ENCODE assay signal across 14 mouse cellular contexts in genomic region chr2:31473941-31474340, GRCm38 (mm10). TPM values are rescaled to one million over a fixed set of nuclear protein-coding genes. Genes with fewer than 3 reads are reported as not detected.
DNase-seq lines count a peak whose midpoint lies in the region; TF ChIP-seq lines count a peak whose summit lies in the region.
"Had no signal": no experiment of that assay in that cellular context is flagged by ENCODE, and none has a peak within 500 bp of the region (broad histone marks: within the 10 kb centered on the region; RNA-seq: fewer than 3 reads in every experiment).

No protein-coding gene starts in this region.

- intact Hi-C loops in left cerebral cortex, adult 2 months (cut with DNase I): no loop called here
- intact Hi-C loops in left cerebral cortex, postnatal 10 days (cut with DNase I): no loop called here

- no peak for DNase-seq in left cerebral cortex, adult 2 months (ENCODE audit: extremely low spot score in 1 of 2, low spot score in 2 of 2)
- DNase-seq in left cerebral cortex, postnatal 10 days (ENCODE audit: extremely low spot score in 1 of 2, low spot score in 2 of 2): no peak
- DNase-seq in 416B (ENCODE audit: low read depth): peak; percentile 16
- peak; percentile 47 for DNase-seq in CD4-positive helper T cell, adult 2 months (ENCODE audit: low read depth, low spot score)
- no peak for DNase-seq in forebrain, embryonic 10.5 days (ENCODE audit: extremely low spot score, low spot score)
- DNase-seq in retina, embryonic 14.5 days (ENCODE audit: low spot score): no peak
- DNase-seq in adrenal gland, postnatal 36 days: no peak
- DNase-seq: cerebellum, postnatal 10 days; gastrocnemius, postnatal 10 days; heart, postnatal 36 days; left cerebral cortex, postnatal 4 days had no signal

- WGBS in forebrain, embryonic 10.5 days: 68% methylated on average over 4 of the region's 4 CpGs

- H3K4me1 ChIP-seq in cortical plate, adult 2 months (ENCODE audit: control insufficient read depth, insufficient read depth, low read length): no peaks in the 10 kb centered on the region
- H3K4me1 ChIP-seq in forebrain, embryonic 10.5 days: peaks cover 41% of the 10 kb centered on the region

- no peak overlapping the region for H3K4me3 ChIP-seq in left cerebral cortex, adult 2 months
- H3K4me3 ChIP-seq in cortical plate, adult 2 months (ENCODE audit: insufficient read depth, low read length): no peak overlapping the region
- H3K4me3 ChIP-seq in forebrain, embryonic 10.5 days: no peak overlapping the region
- H3K4me3 ChIP-seq: embryonic facial prominence, embryonic 15.5 days; megakaryocyte, embryonic 14.5 days had no signal

- H3K27me3 ChIP-seq in forebrain, embryonic 10.5 days (ENCODE audit: poor library complexity, severe bottlenecking): peaks cover 55% of the 10 kb centered on the region

- no peak overlapping the region for H3K27ac ChIP-seq in left cerebral cortex, adult 2 months
- H3K27ac ChIP-seq in cortical plate, adult 2 months (ENCODE audit: insufficient read depth, low read length): no peak overlapping the region
- no peak overlapping the region for H3K27ac ChIP-seq in forebrain, embryonic 10.5 days
- H3K27ac ChIP-seq: embryonic facial prominence, embryonic 15.5 days had no signal

- no peaks in the 10 kb centered on the region for H3K36me3 ChIP-seq in forebrain, embryonic 10.5 days (replicated peaks)

- TF ChIP-seq POLR2A in cortical plate, adult 2 months (IDR thresholded peaks at IDR 0.05; ENCODE audit: extremely low read depth, insufficient read depth, low read length): no peak

- H3K9me3 ChIP-seq in forebrain, embryonic 10.5 days: no peaks in the 10 kb centered on the region; the same call in 1 of the 2 replicates
- H3K9me3 ChIP-seq: embryonic facial prominence, embryonic 15.5 days had no signal

- TF ChIP-seq CTCF in left cerebral cortex, adult 2 months (IDR thresholded peaks at IDR 0.05): peak; percentile 41
- TF ChIP-seq CTCF in cortical plate, adult 2 months (IDR thresholded peaks at IDR 0.05; ENCODE audit: extremely low read depth, insufficient read depth, low read length): peak; percentile 10; the same call in 1 of the 2 replicates

RNA-seq across cellular contexts. Expression of gene Ass1, which starts 3.9 kb away (rescaled TPM):
- 10 to 100 TPM; 27.7 to 27.8 TPM for total RNA-seq in left cerebral cortex, adult 2 months (2021)
- 10 to 100 TPM; 20.6 to 21.2 TPM for total RNA-seq in left cerebral cortex, postnatal 10 days (2021)
- polyA plus RNA-seq in cortical plate, adult 2 months (2012; rRNA removed): 37.1 and 39.2 TPM in 2 replicates
- 7.3 and 7.6 TPM in 2 replicates for polyA plus RNA-seq in forebrain, embryonic 10.5 days (2016; fragmentation: Nextera tagmentation; extraction: Ambion mirVana)
- 10 to 100 TPM; 22.6 to 37.2 TPM for total RNA-seq in adrenal gland, postnatal 36 days (2021)

Comparison
In these comparisons a context has a peak if more than half of its experiments do, and no peak if none do; other contexts are left out.
1. DNase-seq: peak in 416B (single experiment) and CD4-positive helper T cell, adult 2 months (single experiment); none in left cerebral cortex, adult 2 months (0 of 2), left cerebral cortex, postnatal 10 days (0 of 2), forebrain, embryonic 10.5 days (single experiment), retina, embryonic 14.5 days (single experiment) and adrenal gland, postnatal 36 days (0 of 2).